Mouse (Mus musculus): ENCODE measurements around the gene Man2a1.

DNA sequence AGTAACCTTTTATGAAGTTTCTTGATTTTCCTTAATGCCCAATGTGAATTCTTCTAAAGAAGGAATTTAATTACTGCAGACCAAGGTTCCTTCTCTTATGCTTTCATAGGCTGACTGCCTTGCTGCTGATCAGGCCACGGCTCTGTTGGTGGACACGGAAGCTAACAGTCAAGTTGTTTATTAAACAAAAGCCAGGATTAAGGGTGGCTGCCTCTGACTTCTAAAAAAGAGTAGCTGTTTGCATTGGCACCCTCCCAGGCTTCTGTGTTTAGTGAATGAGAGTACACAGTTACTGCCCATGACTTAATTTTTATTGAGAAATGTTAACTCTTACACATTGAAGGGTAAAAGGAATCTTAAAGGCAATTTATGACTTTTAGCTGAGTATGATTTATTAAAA lies 81.4 kb downstream of the Man2a1 start:
- TF ChIP-seq GATA1 (IDR thresholded peaks at IDR 0.05; ENCODE audit: low read length): no peak
- no peak for TF ChIP-seq TAL1 (IDR thresholded peaks at IDR 0.05; ENCODE audit: low read length)

Data from erythroblast, embryonic 14.5 days (primary cell).